Mouse (Mus musculus) hindbrain, embryonic 16.5 days (tissue): Measurements from ENCODE around the gene Gm11758. TPM values are rescaled to one million over a fixed set of nuclear protein-coding genes. Genes with fewer than 3 reads are reported as not detected.
"Not testable (repeated sequence)": the region's sequence is repeated elsewhere in the genome, so short reads cannot be mapped to it uniquely, and the experiment has no call there.

ENCODE experiments used
- ATAC-seq: fragments of 200-750 bp; cut with Nextera tagmentation; 2 replicates; pipeline ENCODE4 v1.8.0; 2017; ENCODE audit warnings: moderate TSS enrichment, moderate library complexity
- H3K27ac ChIP-seq: fragments of 300-500 bp; sonication (generic); 2 replicates; pipeline ENCODE4 v1.5.1; 2014; ENCODE audit warnings: low read depth, mild to moderate bottlenecking, control low read depth, low read length, moderate library complexity
- H3K27me3 ChIP-seq: fragments of 300-500 bp; sonication (generic); replicated peaks from 2 replicates; pipeline ENCODE4 v1.6.1; 2014; ENCODE audit warnings: low read length; ENCODE audit not compliant: control insufficient read depth, insufficient read depth
- H3K36me3 ChIP-seq: fragments of 300-500 bp; sonication (generic); 2 replicates; pipeline ENCODE4 v1.6.1; 2014; ENCODE audit warnings: mild to moderate bottlenecking, low read length, moderate library complexity, mixed read lengths; ENCODE audit not compliant: control insufficient read depth, insufficient read depth
- H3K4me1 ChIP-seq: fragments of 300-500 bp; sonication (generic); 2 replicates; pipeline ENCODE4 v1.6.1; 2014; ENCODE audit warnings: low read depth, low read length; ENCODE audit not compliant: control insufficient read depth, insufficient read depth
- H3K4me2 ChIP-seq: fragments of 300-500 bp; sonication (generic); 2 replicates; pipeline ENCODE4 v1.6.1; 2014; ENCODE audit warnings: mild to moderate bottlenecking, low read length, control low read depth, moderate library complexity
- H3K4me3 ChIP-seq: fragments of 300-500 bp; sonication (generic); 2 replicates; pipeline ENCODE4 v1.5.1; 2014; ENCODE audit warnings: mild to moderate bottlenecking, low read length, control low read depth, moderate library complexity
- H3K9ac ChIP-seq: fragments of 300-500 bp; sonication (generic); 2 replicates; pipeline ENCODE4 v1.6.1; 2014; ENCODE audit warnings: low read depth, mild to moderate bottlenecking, control low read depth, low read length, moderate library complexity
- H3K9me3 ChIP-seq: fragments of 300-500 bp; sonication (generic); 2 replicates; pipeline ENCODE4 v1.6.1; 2014; ENCODE audit warnings: mild to moderate bottlenecking, low read length, moderate library complexity; ENCODE audit not compliant: control insufficient read depth
- WGBS: fragments of 180-500 bp; shearing (Covaris S2); extraction: QIAGEN DNeasy Blood & Tissue Kit; methylation state at CpG from one replicate; pipeline ENCODE4 v1.1.7; 2014; 5-methylcytosine and 5-hydroxymethylcytosine counted together
- polyA plus RNA-seq: library from polyadenylated mRNA; unstranded; fragments of >200 nt; fragmentation: Nextera tagmentation; extraction: Ambion mirVana; gene quantifications from 2 replicates; pipeline ENCODE4 v1.2.1, GENCODE M21; 2015

Gm11758 gene
- polyA plus RNA-seq: not detected in 2 replicates

- not testable (repeated sequence) for H3K36me3 ChIP-seq, H3K27me3 ChIP-seq, H3K9ac ChIP-seq, H3K4me2 ChIP-seq, H3K9me3 ChIP-seq, H3K4me3 ChIP-seq, H3K4me1 ChIP-seq, H3K27ac ChIP-seq, ATAC-seq
- WGBS: no CpG with 5 or more reads among the region's 4 CpGs
These were observed at the start of gene Gm11758 for GRCm38 (mm10) chr4:73876166-73876565. Gm11758 (minus strand) TSS chr4:73876266.

GRCm38 (mm10) chr4:73920660-73921059 is 44.6 kb upstream of the Gm11758 start, which contains the start of gene Gm11756:
Gm11756 (minus strand) TSS chr4:73920760.
- H3K36me3 ChIP-seq, H3K9me3 ChIP-seq, H3K4me3 ChIP-seq, H3K27ac ChIP-seq, H3K4me2 ChIP-seq, ATAC-seq, H3K9ac ChIP-seq, H3K4me1 ChIP-seq, H3K27me3 ChIP-seq: not testable (repeated sequence)
- WGBS: 93% methylated on average over 6 of the region's 6 CpGs

- no CpG with 5 or more reads among the region's 4 CpGs for WGBS
- not testable (repeated sequence) for ATAC-seq
These were observed 29.8 kb upstream of the Gm11758 start, which contains the start of gene Gm13871 for GRCm38 (mm10) chr4:73905853-73906252. Gm13871 (minus strand) TSS chr4:73905953.

GRCm38 (mm10) chr4:73891012-73891411 is 14.9 kb upstream of the Gm11758 start, which contains the start of gene Gm11757:
Gm11757 (minus strand) TSS chr4:73891112.
- not testable (repeated sequence) for H3K4me1 ChIP-seq, H3K9ac ChIP-seq, H3K36me3 ChIP-seq, ATAC-seq, H3K9me3 ChIP-seq, H3K4me3 ChIP-seq, H3K4me2 ChIP-seq, H3K27ac ChIP-seq, H3K27me3 ChIP-seq
- WGBS: no CpG with 5 or more reads among the region's 4 CpGs

More at GRCm38 (mm10) chr4:73905853-73906252, 29.8 kb upstream of the Gm11758 start, which contains the start of gene Gm13871:
- H3K36me3 ChIP-seq, H3K9me3 ChIP-seq, H3K9ac ChIP-seq, H3K27ac ChIP-seq, H3K4me3 ChIP-seq, H3K4me1 ChIP-seq, H3K27me3 ChIP-seq, H3K4me2 ChIP-seq: not testable (repeated sequence)

GRCm38 (mm10) chr4:73826587-73826986 is 49.5 kb downstream of the Gm11758 start:
- no peak overlapping the region for H3K4me2 ChIP-seq
- no peak for ATAC-seq
- no peaks in the 10 kb centered on the region for H3K27me3 ChIP-seq
- H3K4me3 ChIP-seq: no peak overlapping the region
- 94% methylated on average over 3 of the region's 3 CpGs for WGBS
- no peak overlapping the region for H3K9ac ChIP-seq
- no peak overlapping the region for H3K27ac ChIP-seq
- H3K9me3 ChIP-seq: no peaks in the 10 kb centered on the region
- no peaks in the 10 kb centered on the region for H3K36me3 ChIP-seq
- H3K4me1 ChIP-seq: no peaks in the 10 kb centered on the region

Other genes starting within 250 kb of the Gm11758 start
- gene Gm11236, start 238.1 kb downstream of the Gm11758 start, polyA plus RNA-seq: not detected in 2 replicates
- not detected in 2 replicates for gene Gm11239, start 207.9 kb downstream of the Gm11758 start, polyA plus RNA-seq
- not detected in 2 replicates for gene Gm428, start 192.8 kb downstream of the Gm11758 start, polyA plus RNA-seq
- gene Rasef, start 85.3 kb downstream of the Gm11758 start, polyA plus RNA-seq: 0.46 and 0.57 TPM in 2 replicates
- not detected in 2 replicates for gene Gm11757, start 14.8 kb upstream of the Gm11758 start, polyA plus RNA-seq
- gene Gm13871, start 29.7 kb upstream of the Gm11758 start, polyA plus RNA-seq: not detected in 2 replicates
- gene Gm11756, start 44.5 kb upstream of the Gm11758 start, polyA plus RNA-seq: not detected in 2 replicates
- gene 2310002L09Rik, start 74.6 kb upstream of the Gm11758 start, polyA plus RNA-seq: 0.36 TPM in 1 of 2 replicates, not detected in the other
- 34.9 and 37.3 TPM in 2 replicates for gene Frmd3, start 137.2 kb upstream of the Gm11758 start, polyA plus RNA-seq